Mouse (Mus musculus): ENCODE measurements around the gene Dpp10. TPM values are rescaled to one million over a fixed set of nuclear protein-coding genes. Genes with fewer than 3 reads are reported as not detected.

Gene Dpp10
- 51.7 and 60.5 TPM in 2 replicates for polyA plus RNA-seq (2012; rRNA removed)

- peaks cover 4% of the 10 kb centered on the region; the same call in 1 of the 2 replicates for H3K4me1 ChIP-seq (ENCODE audit: control insufficient read depth, insufficient read depth, low read length)
- WGBS = under 1% methylated on average over 35 of the region's 38 CpGs
- H3K27me3 ChIP-seq (ENCODE audit: control insufficient read depth, insufficient read depth, low read length) = no peaks in the 10 kb centered on the region
- peak within 1 kb of the TSS; percentile 44 for H3K27ac ChIP-seq (ENCODE audit: insufficient read depth, low read length)
- TF ChIP-seq POLR2A (IDR thresholded peaks at IDR 0.05; ENCODE audit: borderline replicate concordance, insufficient read depth, low read length) = peak; percentile 28; the same call in 1 of the 2 replicates
- no peak for TF ChIP-seq CTCF (IDR thresholded peaks at IDR 0.05; ENCODE audit: borderline replicate concordance, insufficient read depth, low read depth, low read length)
- peak within 1 kb of the TSS; percentile 68 for H3K4me3 ChIP-seq (replicated peaks; ENCODE audit: insufficient read depth, low read depth, low read length)
- peak; percentile 64 to 71 for DNase-seq
Measured at GRCm38 (mm10) chr1:124044925-124045640, at the start of gene Dpp10. TSS of gene Dpp10 (minus strand) at chr1:124045559.

GRCm38 (mm10) chr1:124048544-124048943 lies 3.2 kb upstream of the Dpp10 start:
- Histone ChIP-seq H3K4me3 (replicated peaks; ENCODE audit: insufficient read depth, low read depth, low read length) (no peak overlapping the region), H3K27ac (ENCODE audit: insufficient read depth, low read length) (no peak overlapping the region), H3K4me1 (ENCODE audit: control insufficient read depth, insufficient read depth, low read length) (peaks cover 4% of the 10 kb centered on the region; the same call in 1 of the 2 replicates), H3K27me3 (ENCODE audit: control insufficient read depth, insufficient read depth, low read length) (no peaks in the 10 kb centered on the region)
- 98% methylated on average over 1 of the region's 1 CpGs for whole genome bisulfite sequencing
- TF ChIP-seq CTCF (IDR thresholded peaks at IDR 0.05; ENCODE audit: borderline replicate concordance, insufficient read depth, low read depth, low read length) (no peak), POLR2A (IDR thresholded peaks at IDR 0.05; ENCODE audit: borderline replicate concordance, insufficient read depth, low read length) (no peak)
- DNase-seq = no peak

- Histone ChIP-seq H3K4me1 (ENCODE audit: control insufficient read depth, insufficient read depth, low read length) (peaks cover 4% of the 10 kb centered on the region; the same call in 1 of the 2 replicates), H3K27ac (ENCODE audit: insufficient read depth, low read length) (peak overlapping the region; percentile 44), H3K27me3 (ENCODE audit: control insufficient read depth, insufficient read depth, low read length) (no peaks in the 10 kb centered on the region), H3K4me3 (replicated peaks; ENCODE audit: insufficient read depth, low read depth, low read length) (peak overlapping the region; percentile 68)
- peak; percentile 66 to 76 for DNase-seq
- no peak for TF ChIP-seq POLR2A (IDR thresholded peaks at IDR 0.05; ENCODE audit: borderline replicate concordance, insufficient read depth, low read length)
- TF ChIP-seq CTCF (IDR thresholded peaks at IDR 0.05; ENCODE audit: borderline replicate concordance, insufficient read depth, low read depth, low read length) = no peak
- WGBS = under 1% methylated on average over 44 of the region's 44 CpGs
Measured at GRCm38 (mm10) chr1:124045761-124046300, 472 bp upstream of the Dpp10 start.

- Histone ChIP-seq H3K4me3 (replicated peaks; ENCODE audit: insufficient read depth, low read depth, low read length) (peak overlapping the region; percentile 68), H3K27me3 (ENCODE audit: control insufficient read depth, insufficient read depth, low read length) (no peaks in the 10 kb centered on the region), H3K4me1 (ENCODE audit: control insufficient read depth, insufficient read depth, low read length) (peaks cover 4% of the 10 kb centered on the region; the same call in 1 of the 2 replicates), H3K27ac (ENCODE audit: insufficient read depth, low read length) (peak overlapping the region; percentile 1; the same call in 1 of the 2 replicates)
- TF ChIP-seq POLR2A (IDR thresholded peaks at IDR 0.05; ENCODE audit: borderline replicate concordance, insufficient read depth, low read length) = no peak
- TF ChIP-seq CTCF (IDR thresholded peaks at IDR 0.05; ENCODE audit: borderline replicate concordance, insufficient read depth, low read depth, low read length) = no peak
- WGBS = 4% methylated on average over 12 of the region's 12 CpGs
- DNase-seq = peak; percentile 59 to 60
Measured at GRCm38 (mm10) chr1:124044161-124044560, 1.2 kb downstream of the Dpp10 start.

DNA sequence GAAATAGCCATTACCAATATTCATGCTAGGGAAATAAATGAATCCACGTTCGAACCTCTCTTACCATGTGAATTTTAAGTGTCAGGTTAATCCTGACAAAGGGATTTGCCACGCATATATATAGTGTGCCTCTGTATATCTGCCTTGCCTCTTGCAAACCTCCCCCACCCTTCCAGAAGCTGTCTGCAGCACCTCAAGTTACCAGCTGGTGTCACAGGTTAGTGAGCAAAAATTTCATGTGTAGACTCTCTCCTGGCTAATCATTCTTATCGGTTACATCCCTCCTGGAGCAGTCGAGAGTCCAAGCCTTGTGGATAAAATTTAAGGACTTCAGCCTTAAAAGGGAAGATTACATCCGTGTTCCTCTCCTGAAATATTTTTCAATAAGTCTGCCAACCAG lies 1.9 kb downstream of the Dpp10 start:
- 50% methylated on average over 6 of the region's 6 CpGs for WGBS
- TF ChIP-seq CTCF (IDR thresholded peaks at IDR 0.05; ENCODE audit: borderline replicate concordance, insufficient read depth, low read depth, low read length) = no peak
- TF ChIP-seq POLR2A (IDR thresholded peaks at IDR 0.05; ENCODE audit: borderline replicate concordance, insufficient read depth, low read length) = no peak

GRCm38 (mm10) chr1:124041559-124041958 lies 3.8 kb downstream of the Dpp10 start:
- H3K4me1 ChIP-seq (ENCODE audit: control insufficient read depth, insufficient read depth, low read length) = peaks cover 3% of the 10 kb centered on the region; the same call in 1 of the 2 replicates
- H3K4me3 ChIP-seq (replicated peaks; ENCODE audit: insufficient read depth, low read depth, low read length) = no peak overlapping the region
- TF ChIP-seq CTCF (IDR thresholded peaks at IDR 0.05; ENCODE audit: borderline replicate concordance, insufficient read depth, low read depth, low read length) (peak; percentile 71), POLR2A (IDR thresholded peaks at IDR 0.05; ENCODE audit: borderline replicate concordance, insufficient read depth, low read length) (no peak)
- DNase-seq = peak; percentile 53 to 60
- H3K27me3 ChIP-seq (ENCODE audit: control insufficient read depth, insufficient read depth, low read length) = no peaks in the 10 kb centered on the region
- H3K27ac ChIP-seq (ENCODE audit: insufficient read depth, low read length) = no peak overlapping the region
- 6% methylated on average over 3 of the region's 3 CpGs for WGBS

More for the DNA sequence above, 1.9 kb downstream of the Dpp10 start:
- H3K4me3 ChIP-seq (replicated peaks; ENCODE audit: insufficient read depth, low read depth, low read length) = peak overlapping the region; percentile 26
- no peaks in the 10 kb centered on the region for H3K27me3 ChIP-seq (ENCODE audit: control insufficient read depth, insufficient read depth, low read length)
- H3K27ac ChIP-seq (ENCODE audit: insufficient read depth, low read length) = no peak overlapping the region
- DNase-seq = peak in 1 of 2 experiments; percentile 49
- peaks cover 4% of the 10 kb centered on the region; the same call in 1 of the 2 replicates for H3K4me1 ChIP-seq (ENCODE audit: control insufficient read depth, insufficient read depth, low read length)

DNA sequence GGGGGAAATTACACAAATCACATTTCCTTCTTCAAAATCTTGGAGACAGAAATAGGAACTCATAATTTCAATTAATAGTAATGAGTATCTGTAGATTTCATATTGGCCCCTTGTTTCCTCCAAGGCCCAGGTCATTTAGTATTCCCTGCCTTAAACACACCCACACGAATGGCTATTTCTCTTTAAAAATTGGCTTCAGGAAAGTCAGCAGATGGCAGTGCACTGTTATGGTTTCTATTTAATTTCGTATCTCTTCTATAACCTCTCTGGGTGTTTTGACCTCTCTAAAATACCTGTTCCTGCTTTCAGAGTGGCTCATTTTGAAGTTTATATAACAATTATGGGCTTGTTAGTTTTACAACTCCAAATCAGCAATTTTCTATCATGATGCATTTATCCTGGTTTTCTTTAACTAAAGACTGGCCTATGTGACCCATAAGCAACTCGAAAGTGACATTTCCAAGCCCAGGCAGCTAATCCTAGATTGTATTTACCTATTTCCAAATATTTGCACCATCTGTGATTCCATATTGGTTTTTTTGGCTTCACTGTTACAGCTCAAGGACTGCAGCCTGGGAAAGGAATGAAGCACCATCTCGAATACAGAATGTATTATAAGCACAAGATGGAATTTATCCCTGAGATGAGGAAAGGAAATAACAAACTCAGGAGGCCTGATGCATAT lies 9.9 kb downstream of the Dpp10 start:
- peak in 1 of 2 experiments; percentile 61 for DNase-seq
- Histone ChIP-seq H3K4me3 (replicated peaks; ENCODE audit: insufficient read depth, low read depth, low read length) (no peak overlapping the region), H3K27me3 (ENCODE audit: control insufficient read depth, insufficient read depth, low read length) (no peaks in the 10 kb centered on the region), H3K4me1 (ENCODE audit: control insufficient read depth, insufficient read depth, low read length) (peaks cover 3% of the 10 kb centered on the region; the same call in 1 of the 2 replicates), H3K27ac (ENCODE audit: insufficient read depth, low read length) (peak overlapping the region; percentile 28; the same call in 1 of the 2 replicates)
- WGBS = 7% methylated on average over 4 of the region's 4 CpGs
- TF ChIP-seq POLR2A (IDR thresholded peaks at IDR 0.05; ENCODE audit: borderline replicate concordance, insufficient read depth, low read length) (no peak), CTCF (IDR thresholded peaks at IDR 0.05; ENCODE audit: borderline replicate concordance, insufficient read depth, low read depth, low read length) (no peak)
